Mouse (Mus musculus): ENCODE measurements around the gene Cgnl1. TPM values are rescaled to one million over a fixed set of nuclear protein-coding genes. Genes with fewer than 3 reads are reported as not detected.

The Cgnl1 gene
- total RNA-seq, 2 experiments from 2014 or later = 11.4 to 11.5 TPM

- DNase-seq (ENCODE audit: extremely low spot score in 1 of 2, low spot score in 2 of 2) = no peak
- TF ChIP-seq CTCF (IDR thresholded peaks at IDR 0.05) = no peak
- intact Hi-C loops (cut with DNase I) = no loop called here
- Histone ChIP-seq H3K4me3 (no peak overlapping the region), H3K27ac (no peak overlapping the region)
These were observed 66.9 kb downstream of the Cgnl1 start for GRCm38 (mm10) chr9:71704332-71705014.

- no peak for DNase-seq (ENCODE audit: extremely low spot score in 1 of 2, low spot score in 2 of 2)
- no peak overlapping the region for H3K27ac ChIP-seq
- no peak for TF ChIP-seq CTCF (IDR thresholded peaks at IDR 0.05)
- intact Hi-C loops (cut with DNase I) = no loop called here
- no peak overlapping the region for H3K4me3 ChIP-seq
These were observed 72.3 kb downstream of the Cgnl1 start for GRCm38 (mm10) chr9:71699087-71699486.

- intact Hi-C loops (cut with DNase I) = no loop called here
- Histone ChIP-seq H3K27ac (no peak overlapping the region), H3K4me3 (no peak overlapping the region)
- no peak for TF ChIP-seq CTCF (IDR thresholded peaks at IDR 0.05)
- no peak for DNase-seq (ENCODE audit: extremely low spot score in 1 of 2, low spot score in 2 of 2)
These were observed 73.3 kb downstream of the Cgnl1 start for GRCm38 (mm10) chr9:71698116-71698515.

- no peak for DNase-seq (ENCODE audit: extremely low spot score in 1 of 2, low spot score in 2 of 2)
- H3K4me3 ChIP-seq = no peak overlapping the region
- no peak overlapping the region for H3K27ac ChIP-seq
- TF ChIP-seq CTCF (IDR thresholded peaks at IDR 0.05) = no peak
- intact Hi-C loops (cut with DNase I) = no loop called here
These were observed 74.2 kb downstream of the Cgnl1 start for GRCm38 (mm10) chr9:71697189-71697588.

- intact Hi-C loops (cut with DNase I) = no loop called here
- TF ChIP-seq CTCF (IDR thresholded peaks at IDR 0.05) = no peak
- no peak for DNase-seq (ENCODE audit: extremely low spot score in 1 of 2, low spot score in 2 of 2)
- Histone ChIP-seq H3K4me3 (no peak overlapping the region), H3K27ac (no peak overlapping the region)
These were observed 74.6 kb downstream of the Cgnl1 start for GRCm38 (mm10) chr9:71696762-71697161.

- no peak for DNase-seq (ENCODE audit: extremely low spot score in 1 of 2, low spot score in 2 of 2)
- intact Hi-C loops (cut with DNase I) = no loop called here
- H3K4me3 ChIP-seq = no peak overlapping the region
- no peak for TF ChIP-seq CTCF (IDR thresholded peaks at IDR 0.05)
- no peak overlapping the region for H3K27ac ChIP-seq
These were observed 76.3 kb downstream of the Cgnl1 start for GRCm38 (mm10) chr9:71695133-71695532.

- no peak for TF ChIP-seq CTCF (IDR thresholded peaks at IDR 0.05)
- DNase-seq (ENCODE audit: extremely low spot score in 1 of 2, low spot score in 2 of 2) = no peak
- intact Hi-C loops (cut with DNase I) = no loop called here
- H3K27ac ChIP-seq = no peak overlapping the region
- no peak overlapping the region for H3K4me3 ChIP-seq
These were observed 77.2 kb downstream of the Cgnl1 start for GRCm38 (mm10) chr9:71694223-71694622.

- TF ChIP-seq CTCF (IDR thresholded peaks at IDR 0.05) = no peak
These were observed 77.6 kb downstream of the Cgnl1 start for GRCm38 (mm10) chr9:71693771-71694170.

GRCm38 (mm10) chr9:71692165-71692564 is 79.2 kb downstream of the Cgnl1 start:
- intact Hi-C loops (cut with DNase I) = no loop called here
- Histone ChIP-seq H3K27ac (no peak overlapping the region), H3K4me3 (no peak overlapping the region)
- DNase-seq (ENCODE audit: extremely low spot score in 1 of 2, low spot score in 2 of 2) = no peak
- TF ChIP-seq CTCF (IDR thresholded peaks at IDR 0.05) = no peak

More at GRCm38 (mm10) chr9:71693771-71694170, 77.6 kb downstream of the Cgnl1 start:
- no peak for DNase-seq (ENCODE audit: extremely low spot score in 1 of 2, low spot score in 2 of 2)
- no peak overlapping the region for H3K27ac ChIP-seq
- no peak overlapping the region for H3K4me3 ChIP-seq
- intact Hi-C loops (cut with DNase I) = no loop called here

GRCm38 (mm10) chr9:71689369-71690073 is 81.9 kb downstream of the Cgnl1 start:
- no peak for DNase-seq (ENCODE audit: extremely low spot score in 1 of 2, low spot score in 2 of 2)
- Histone ChIP-seq H3K27ac (no peak overlapping the region), H3K4me3 (no peak overlapping the region)
- intact Hi-C loops (cut with DNase I) = no loop called here
- TF ChIP-seq CTCF (IDR thresholded peaks at IDR 0.05) = no peak

- no peak for DNase-seq (ENCODE audit: extremely low spot score in 1 of 2, low spot score in 2 of 2)
- TF ChIP-seq CTCF (IDR thresholded peaks at IDR 0.05) = no peak
- no peak overlapping the region for H3K4me3 ChIP-seq
- no peak overlapping the region for H3K27ac ChIP-seq
- intact Hi-C loops (cut with DNase I) = no loop called here
These were observed 84.9 kb downstream of the Cgnl1 start for GRCm38 (mm10) chr9:71686463-71686862.

GRCm38 (mm10) chr9:71684772-71685171 is 86.6 kb downstream of the Cgnl1 start:
- no peak for DNase-seq (ENCODE audit: extremely low spot score in 1 of 2, low spot score in 2 of 2)
- TF ChIP-seq CTCF (IDR thresholded peaks at IDR 0.05) = no peak
- H3K4me3 ChIP-seq = no peak overlapping the region
- intact Hi-C loops (cut with DNase I) = no loop called here
- H3K27ac ChIP-seq = no peak overlapping the region

GRCm38 (mm10) chr9:71680381-71680780 is 91.0 kb downstream of the Cgnl1 start:
- no peak for DNase-seq (ENCODE audit: extremely low spot score in 1 of 2, low spot score in 2 of 2)
- H3K27ac ChIP-seq = no peak overlapping the region
- no peak overlapping the region for H3K4me3 ChIP-seq
- no peak for TF ChIP-seq CTCF (IDR thresholded peaks at IDR 0.05)
- intact Hi-C loops (cut with DNase I) = no loop called here

Measured in left cerebral cortex, adult 2 months (tissue).